Mouse (Mus musculus): ENCODE results near the gene Osbpl8. TPM values are rescaled to one million over a fixed set of nuclear protein-coding genes. Genes with fewer than 3 reads are reported as not detected.

The Osbpl8 gene
- polyA plus RNA-seq, 1 experiment from 2014 or later = 23.7 TPM

DNA sequence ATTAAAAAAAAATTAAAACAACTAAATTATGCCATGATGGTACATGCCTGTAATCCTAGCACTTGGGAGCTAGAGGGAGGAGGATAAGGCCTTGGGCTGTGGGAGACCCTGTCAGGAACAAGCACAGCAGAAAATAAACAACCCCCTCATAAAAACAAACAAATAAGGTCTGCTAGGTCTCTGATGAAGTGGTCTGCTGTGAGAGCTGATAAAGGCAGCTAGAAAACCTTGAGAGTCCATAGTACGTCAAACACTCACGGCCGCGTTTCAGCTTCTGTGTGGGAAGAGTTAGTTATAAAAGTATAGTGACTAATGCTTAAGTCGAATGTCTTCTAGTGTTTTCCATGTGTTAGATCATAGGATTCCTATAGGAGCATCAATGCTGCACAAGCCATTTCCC lies 72.9 kb downstream of the Osbpl8 start:
- no peaks in the 10 kb centered on the region for H3K36me3 ChIP-seq (ENCODE audit: control insufficient read depth, insufficient read depth)
- ATAC-seq = no peak
- H3K4me1 ChIP-seq (replicated peaks; ENCODE audit: control insufficient read depth, insufficient read depth, low read length) = no peaks in the 10 kb centered on the region
- no peak overlapping the region for H3K27ac ChIP-seq (ENCODE audit: low read length)
- no peaks in the 10 kb centered on the region for H3K9me3 ChIP-seq (ENCODE audit: control insufficient read depth, low read length)
- H3K9ac ChIP-seq (replicated peaks; ENCODE audit: low read depth, low read length) = no peak overlapping the region
- no peak overlapping the region for H3K4me2 ChIP-seq (ENCODE audit: low read length)
- H3K27me3 ChIP-seq (replicated peaks; ENCODE audit: control insufficient read depth, insufficient read depth, low read length) = no peaks in the 10 kb centered on the region
- no peak overlapping the region for H3K4me3 ChIP-seq (replicated peaks; ENCODE audit: low read length)
- 94% methylated on average over 5 of the region's 5 CpGs for WGBS

DNA sequence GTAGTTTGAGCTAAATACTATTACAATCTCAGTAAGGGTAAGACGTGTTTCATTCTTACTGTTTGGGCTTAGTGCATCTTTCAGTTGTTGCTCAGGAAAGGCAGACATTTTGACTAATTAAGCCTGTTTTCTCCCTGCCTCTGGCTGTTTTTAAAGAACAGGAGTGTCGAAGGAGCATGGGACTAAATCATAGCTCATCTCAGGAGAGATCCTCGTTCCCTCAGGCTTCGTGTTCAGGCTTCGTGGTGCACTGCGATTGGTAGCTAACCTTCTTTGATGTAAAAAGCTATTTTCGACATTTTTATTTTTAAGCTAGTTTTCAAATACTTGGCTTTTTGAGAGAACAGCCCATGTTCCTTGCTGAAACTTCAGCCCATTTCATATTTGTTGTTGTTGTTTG lies 78.1 kb downstream of the Osbpl8 start:
- Histone ChIP-seq H3K36me3 (ENCODE audit: control insufficient read depth, insufficient read depth) (no peaks in the 10 kb centered on the region), H3K9ac (replicated peaks; ENCODE audit: low read depth, low read length) (no peak overlapping the region), H3K9me3 (ENCODE audit: control insufficient read depth, low read length) (no peaks in the 10 kb centered on the region), H3K4me1 (replicated peaks; ENCODE audit: control insufficient read depth, insufficient read depth, low read length) (no peaks in the 10 kb centered on the region; the same call in 1 of the 2 replicates), H3K4me3 (replicated peaks; ENCODE audit: low read length) (no peak overlapping the region), H3K4me2 (ENCODE audit: low read length) (no peak overlapping the region), H3K27me3 (replicated peaks; ENCODE audit: control insufficient read depth, insufficient read depth, low read length) (no peaks in the 10 kb centered on the region), H3K27ac (ENCODE audit: low read length) (no peak overlapping the region)
- no peak for ATAC-seq
- 77% methylated on average over 7 of the region's 7 CpGs for WGBS

DNA sequence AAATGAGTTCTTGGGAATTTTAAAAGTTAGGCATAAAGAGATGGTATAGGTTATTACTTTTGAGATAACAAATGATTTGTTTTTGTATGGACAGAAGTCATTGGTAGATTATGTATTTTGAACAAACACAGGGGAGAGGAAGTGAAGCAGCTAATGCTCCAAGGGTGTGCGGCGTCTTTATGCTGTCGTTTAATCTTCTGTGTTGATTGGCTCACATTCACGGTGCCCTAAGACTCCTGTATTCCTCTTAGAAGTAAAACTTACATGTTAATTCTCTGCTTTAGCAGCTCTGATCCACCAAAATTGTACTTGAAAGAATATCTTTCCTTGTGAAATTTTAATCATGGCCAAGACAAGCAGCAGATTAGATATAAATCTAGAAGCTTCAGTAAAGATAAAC lies 83.1 kb downstream of the Osbpl8 start:
- H3K4me3 ChIP-seq (replicated peaks; ENCODE audit: low read length) = peak overlapping the region; percentile 43
- no peak overlapping the region for H3K27ac ChIP-seq (ENCODE audit: low read length)
- 13% methylated on average over 4 of the region's 4 CpGs for WGBS

DNA sequence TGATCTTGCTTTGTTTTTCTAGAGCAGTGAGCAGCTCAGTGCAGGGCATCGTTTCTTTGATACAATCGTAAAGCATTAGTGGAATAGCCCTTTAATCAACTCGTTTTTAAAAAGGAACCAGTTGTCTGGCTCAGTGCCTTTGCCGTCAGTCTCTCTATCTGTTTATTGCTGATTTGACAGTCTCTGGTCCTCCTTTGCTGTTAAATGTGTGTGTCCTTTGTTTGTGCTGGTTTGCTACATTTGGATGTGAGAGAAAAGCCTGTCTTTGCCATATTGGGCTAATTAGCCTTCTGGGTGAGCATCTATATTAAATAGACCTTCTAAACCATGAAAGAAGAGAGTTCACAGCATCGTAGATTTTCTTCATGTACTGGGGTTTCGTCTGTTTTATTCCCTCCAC lies 83.6 kb downstream of the Osbpl8 start:
- Histone ChIP-seq H3K9ac (replicated peaks; ENCODE audit: low read depth, low read length) (peak overlapping the region; percentile 43), H3K27me3 (replicated peaks; ENCODE audit: control insufficient read depth, insufficient read depth, low read length) (no peaks in the 10 kb centered on the region), H3K4me3 (replicated peaks; ENCODE audit: low read length) (peak overlapping the region; percentile 43), H3K4me2 (ENCODE audit: low read length) (peak overlapping the region; percentile 49), H3K27ac (ENCODE audit: low read length) (peak overlapping the region; percentile 76), H3K9me3 (ENCODE audit: control insufficient read depth, low read length) (no peaks in the 10 kb centered on the region), H3K4me1 (replicated peaks; ENCODE audit: control insufficient read depth, insufficient read depth, low read length) (peaks cover 4% of the 10 kb centered on the region; the same call in 1 of the 2 replicates), H3K36me3 (ENCODE audit: control insufficient read depth, insufficient read depth) (no peaks in the 10 kb centered on the region)
- WGBS = 7% methylated on average over 6 of the region's 6 CpGs
- peak; percentile 67 for ATAC-seq

More for the DNA sequence above, 83.1 kb downstream of the Osbpl8 start:
- Histone ChIP-seq H3K4me2 (ENCODE audit: low read length) (peak overlapping the region; percentile 49), H3K36me3 (ENCODE audit: control insufficient read depth, insufficient read depth) (no peaks in the 10 kb centered on the region), H3K9ac (replicated peaks; ENCODE audit: low read depth, low read length) (peak overlapping the region; percentile 43; the same call in 1 of the 2 replicates), H3K4me1 (replicated peaks; ENCODE audit: control insufficient read depth, insufficient read depth, low read length) (peaks cover 4% of the 10 kb centered on the region; the same call in 1 of the 2 replicates), H3K9me3 (ENCODE audit: control insufficient read depth, low read length) (no peaks in the 10 kb centered on the region), H3K27me3 (replicated peaks; ENCODE audit: control insufficient read depth, insufficient read depth, low read length) (no peaks in the 10 kb centered on the region)
- ATAC-seq = peak; percentile 59

DNA sequence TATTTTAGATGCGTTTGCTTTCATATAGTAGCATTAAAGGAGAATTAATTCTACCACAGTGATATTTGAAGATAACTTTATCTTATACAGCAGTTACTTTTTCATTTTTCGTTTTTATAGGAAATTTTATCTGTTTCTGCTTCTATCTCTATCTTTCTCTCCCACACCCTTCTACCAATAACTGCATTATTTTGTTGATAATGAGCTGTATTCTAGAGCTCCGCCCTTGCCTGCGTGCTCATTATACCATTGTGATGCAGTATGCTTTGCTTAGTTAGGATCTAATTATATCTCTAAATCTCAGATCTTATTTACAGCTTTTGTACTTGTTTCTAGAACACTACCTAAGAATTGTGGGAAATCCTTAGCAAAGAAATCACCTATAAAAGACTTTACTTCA lies 85.6 kb downstream of the Osbpl8 start:
- H3K36me3 ChIP-seq (ENCODE audit: control insufficient read depth, insufficient read depth) = no peaks in the 10 kb centered on the region
- ATAC-seq = no peak; the same call in 1 of the 2 replicates
- peak overlapping the region; percentile 39 for H3K4me2 ChIP-seq (ENCODE audit: low read length)
- H3K4me3 ChIP-seq (replicated peaks; ENCODE audit: low read length) = no peak overlapping the region
- WGBS = 66% methylated on average over 4 of the region's 4 CpGs
- H3K27ac ChIP-seq (ENCODE audit: low read length) = no peak overlapping the region
- H3K9ac ChIP-seq (replicated peaks; ENCODE audit: low read depth, low read length) = no peak overlapping the region
- peaks cover 4% of the 10 kb centered on the region; the same call in 1 of the 2 replicates for H3K4me1 ChIP-seq (replicated peaks; ENCODE audit: control insufficient read depth, insufficient read depth, low read length)
- no peaks in the 10 kb centered on the region for H3K27me3 ChIP-seq (replicated peaks; ENCODE audit: control insufficient read depth, insufficient read depth, low read length)
- no peaks in the 10 kb centered on the region for H3K9me3 ChIP-seq (ENCODE audit: control insufficient read depth, low read length)

DNA sequence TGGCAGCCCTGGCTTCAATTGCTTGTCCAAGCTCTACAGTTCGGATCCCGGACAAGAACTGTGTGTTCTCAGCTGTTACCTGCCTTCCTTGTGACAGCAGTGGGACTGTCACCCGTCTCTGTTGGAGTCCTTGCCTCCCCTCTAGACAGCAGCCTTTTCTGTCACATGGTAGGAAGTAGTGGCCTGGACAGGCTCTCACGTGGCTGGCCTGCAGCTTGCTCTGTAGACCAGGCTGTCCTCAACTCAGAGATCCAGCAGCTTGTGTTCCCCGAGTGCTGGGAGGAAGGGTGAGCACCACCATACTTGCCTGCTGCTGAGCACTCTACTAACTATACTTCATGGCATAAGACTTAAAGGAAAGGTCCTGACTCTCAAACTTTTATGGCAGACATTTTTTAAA lies 87.1 kb downstream of the Osbpl8 start:
- H3K9me3 ChIP-seq (ENCODE audit: control insufficient read depth, low read length) = no peaks in the 10 kb centered on the region
- no peak overlapping the region for H3K4me3 ChIP-seq (replicated peaks; ENCODE audit: low read length)
- peaks cover 4% of the 10 kb centered on the region; the same call in 1 of the 2 replicates for H3K4me1 ChIP-seq (replicated peaks; ENCODE audit: control insufficient read depth, insufficient read depth, low read length)
- H3K27ac ChIP-seq (ENCODE audit: low read length) = no peak overlapping the region
- H3K9ac ChIP-seq (replicated peaks; ENCODE audit: low read depth, low read length) = no peak overlapping the region
- H3K4me2 ChIP-seq (ENCODE audit: low read length) = no peak overlapping the region
- ATAC-seq = no peak
- WGBS = 83% methylated on average over 5 of the region's 5 CpGs
- H3K36me3 ChIP-seq (ENCODE audit: control insufficient read depth, insufficient read depth) = no peaks in the 10 kb centered on the region
- H3K27me3 ChIP-seq (replicated peaks; ENCODE audit: control insufficient read depth, insufficient read depth, low read length) = no peaks in the 10 kb centered on the region

DNA sequence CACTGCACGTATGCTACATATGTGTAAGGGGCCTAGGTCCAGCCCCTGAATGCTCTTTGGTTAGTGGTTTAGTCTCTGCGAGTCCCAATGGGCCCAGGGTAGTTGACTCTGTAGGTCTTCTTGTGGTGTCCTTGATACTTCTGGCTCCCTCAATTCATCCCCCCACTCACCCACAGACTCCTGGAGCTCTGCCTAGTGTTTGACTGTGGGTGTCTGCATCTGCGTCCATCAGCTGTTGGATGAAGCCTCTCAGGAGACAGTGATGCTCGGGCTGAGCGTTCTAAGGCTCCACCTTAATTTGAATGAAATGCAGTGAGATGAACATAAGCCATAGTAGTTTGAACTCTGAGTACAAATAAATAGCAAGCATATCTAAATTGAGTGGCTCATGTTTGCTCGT lies 90.7 kb downstream of the Osbpl8 start:
- no peaks in the 10 kb centered on the region for H3K27me3 ChIP-seq (replicated peaks; ENCODE audit: control insufficient read depth, insufficient read depth, low read length)
- ATAC-seq = no peak
- WGBS = 77% methylated on average over 6 of the region's 6 CpGs
- H3K4me2 ChIP-seq (ENCODE audit: low read length) = no peak overlapping the region
- no peak overlapping the region for H3K9ac ChIP-seq (replicated peaks; ENCODE audit: low read depth, low read length)
- no peaks in the 10 kb centered on the region for H3K9me3 ChIP-seq (ENCODE audit: control insufficient read depth, low read length)
- no peaks in the 10 kb centered on the region for H3K36me3 ChIP-seq (ENCODE audit: control insufficient read depth, insufficient read depth)
- no peak overlapping the region for H3K27ac ChIP-seq (ENCODE audit: low read length)
- 0 out of 2 replicates have a peak, but pooled peaks cover 2% of the 10 kb centered on the region for H3K4me1 ChIP-seq (replicated peaks; ENCODE audit: control insufficient read depth, insufficient read depth, low read length)
- no peak overlapping the region for H3K4me3 ChIP-seq (replicated peaks; ENCODE audit: low read length)

DNA sequence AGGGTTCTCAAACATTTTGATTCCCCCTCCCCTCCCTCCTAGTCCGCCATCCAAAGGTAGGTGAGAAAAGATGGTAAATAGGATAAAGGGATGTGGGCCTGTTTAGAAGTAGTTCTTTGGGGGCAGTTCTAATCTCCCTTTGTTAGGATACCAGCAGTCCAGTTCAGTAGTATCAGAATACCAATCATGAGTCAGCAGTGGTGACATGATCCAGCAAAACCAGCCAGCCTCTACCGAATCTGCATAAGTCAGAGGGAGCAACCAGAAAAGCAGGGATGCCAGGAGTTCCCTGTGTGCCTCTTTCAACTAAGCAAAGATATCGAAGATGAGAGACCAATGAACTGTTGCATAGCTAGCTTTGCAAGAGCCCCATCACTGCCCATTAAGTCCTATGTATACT lies 91.6 kb downstream of the Osbpl8 start:
- WGBS = 93% methylated on average over 3 of the region's 3 CpGs
- Histone ChIP-seq H3K9me3 (ENCODE audit: control insufficient read depth, low read length) (no peaks in the 10 kb centered on the region), H3K9ac (replicated peaks; ENCODE audit: low read depth, low read length) (no peak overlapping the region)

DNA sequence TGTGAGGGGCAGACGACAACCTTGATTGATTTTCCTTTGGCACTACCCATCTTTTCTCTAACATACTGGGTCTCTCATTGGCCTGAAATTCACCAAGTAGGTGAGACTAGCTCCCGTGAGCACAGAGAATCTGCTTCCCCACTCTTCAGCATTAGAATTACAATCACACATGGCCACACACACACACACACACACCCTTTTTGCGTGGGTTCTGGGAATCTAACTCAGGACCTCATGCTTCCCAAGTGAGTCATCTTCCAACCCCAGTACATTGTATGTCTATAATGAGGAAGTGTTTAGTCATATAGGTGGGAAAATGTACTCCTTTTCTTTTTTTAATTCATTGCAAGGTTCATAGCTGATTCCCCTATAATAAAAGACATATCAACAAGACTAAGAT lies 92.8 kb downstream of the Osbpl8 start:
- no peak overlapping the region for H3K4me3 ChIP-seq (replicated peaks; ENCODE audit: low read length)
- no peaks in the 10 kb centered on the region for H3K9me3 ChIP-seq (ENCODE audit: control insufficient read depth, low read length)
- WGBS = 90% methylated on average over 3 of the region's 3 CpGs
- H3K27ac ChIP-seq (ENCODE audit: low read length) = no peak overlapping the region
- no peak overlapping the region for H3K4me2 ChIP-seq (ENCODE audit: low read length)
- no peak for ATAC-seq
- H3K4me1 ChIP-seq (replicated peaks; ENCODE audit: control insufficient read depth, insufficient read depth, low read length) = no peaks in the 10 kb centered on the region
- H3K36me3 ChIP-seq (ENCODE audit: control insufficient read depth, insufficient read depth) = no peaks in the 10 kb centered on the region
- no peaks in the 10 kb centered on the region for H3K27me3 ChIP-seq (replicated peaks; ENCODE audit: control insufficient read depth, insufficient read depth, low read length)
- no peak overlapping the region for H3K9ac ChIP-seq (replicated peaks; ENCODE audit: low read depth, low read length)

More for the DNA sequence above, 91.6 kb downstream of the Osbpl8 start:
- 0 out of 2 replicates have a peak, but pooled peaks cover 2% of the 10 kb centered on the region for H3K4me1 ChIP-seq (replicated peaks; ENCODE audit: control insufficient read depth, insufficient read depth, low read length)
- no peak overlapping the region for H3K4me3 ChIP-seq (replicated peaks; ENCODE audit: low read length)
- no peaks in the 10 kb centered on the region for H3K36me3 ChIP-seq (ENCODE audit: control insufficient read depth, insufficient read depth)
- no peak overlapping the region for H3K4me2 ChIP-seq (ENCODE audit: low read length)
- no peak overlapping the region for H3K27ac ChIP-seq (ENCODE audit: low read length)
- no peaks in the 10 kb centered on the region for H3K27me3 ChIP-seq (replicated peaks; ENCODE audit: control insufficient read depth, insufficient read depth, low read length)
- no peak for ATAC-seq

DNA sequence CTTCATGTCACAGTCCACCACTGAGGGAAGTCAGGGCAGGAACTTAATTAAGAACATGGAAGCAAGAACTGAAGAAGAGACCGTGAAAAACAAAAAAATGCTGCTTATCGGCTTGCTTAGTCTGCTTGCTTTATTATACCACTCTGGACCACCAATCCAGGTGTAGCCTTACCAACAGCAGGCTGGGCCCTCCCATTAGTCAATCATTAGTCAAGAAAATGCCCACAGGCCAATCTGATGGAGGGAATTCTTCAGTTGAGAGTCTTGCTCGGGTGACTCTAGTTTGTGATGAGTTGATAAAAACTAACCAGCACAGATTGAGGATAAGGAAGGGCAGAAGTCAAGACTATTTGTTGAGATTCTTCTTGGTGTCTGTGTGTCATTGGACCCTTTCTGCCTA lies 93.7 kb downstream of the Osbpl8 start:
- no peak overlapping the region for H3K4me3 ChIP-seq (replicated peaks; ENCODE audit: low read length)
- no peaks in the 10 kb centered on the region for H3K27me3 ChIP-seq (replicated peaks; ENCODE audit: control insufficient read depth, insufficient read depth, low read length)
- no peaks in the 10 kb centered on the region for H3K9me3 ChIP-seq (ENCODE audit: control insufficient read depth, low read length)
- 96% methylated on average over 3 of the region's 3 CpGs for WGBS
- H3K9ac ChIP-seq (replicated peaks; ENCODE audit: low read depth, low read length) = no peak overlapping the region
- ATAC-seq = no peak
- no peaks in the 10 kb centered on the region for H3K36me3 ChIP-seq (ENCODE audit: control insufficient read depth, insufficient read depth)
- H3K4me1 ChIP-seq (replicated peaks; ENCODE audit: control insufficient read depth, insufficient read depth, low read length) = no peaks in the 10 kb centered on the region
- H3K4me2 ChIP-seq (ENCODE audit: low read length) = no peak overlapping the region
- no peak overlapping the region for H3K27ac ChIP-seq (ENCODE audit: low read length)

All from forebrain, embryonic 16.5 days (tissue).